Mouse (Mus musculus) MN1 (cell line): ENCODE results near the gene Sez6.

Experiments used
- DNase-seq: peaks from one replicate; pipeline ENCODE4 v3.0.0-alpha.2; 2016; ENCODE audit warnings: low spot score

Gene Sez6

GRCm38 (mm10) chr11:77930751-77931540, at the start of gene Sez6:
Sez6 (plus strand) TSS chr11:77930800.
- peak; percentile 88 for DNase-seq

- DNase-seq, result no peak
Observed at GRCm38 (mm10) chr11:77884524-77885245, 45.9 kb upstream of the Sez6 start.

DNA sequence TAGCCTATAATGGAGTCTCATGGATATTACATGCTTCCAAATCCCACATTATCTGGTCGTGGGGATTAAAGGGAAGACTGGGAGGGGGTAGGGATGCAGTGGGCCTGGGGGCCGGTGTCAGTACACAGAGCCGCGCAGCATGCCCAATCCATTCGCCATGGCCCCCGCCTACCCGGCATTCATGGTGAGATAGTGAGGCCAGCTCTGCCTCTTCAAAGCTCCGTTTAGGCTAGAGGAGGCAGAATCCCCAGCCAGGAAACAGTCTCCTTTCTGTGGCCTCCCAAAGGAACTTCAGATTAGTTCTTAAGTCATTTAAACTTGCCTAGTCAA, 45.4 kb upstream of the Sez6 start:
- DNase-seq, result no peak

DNA sequence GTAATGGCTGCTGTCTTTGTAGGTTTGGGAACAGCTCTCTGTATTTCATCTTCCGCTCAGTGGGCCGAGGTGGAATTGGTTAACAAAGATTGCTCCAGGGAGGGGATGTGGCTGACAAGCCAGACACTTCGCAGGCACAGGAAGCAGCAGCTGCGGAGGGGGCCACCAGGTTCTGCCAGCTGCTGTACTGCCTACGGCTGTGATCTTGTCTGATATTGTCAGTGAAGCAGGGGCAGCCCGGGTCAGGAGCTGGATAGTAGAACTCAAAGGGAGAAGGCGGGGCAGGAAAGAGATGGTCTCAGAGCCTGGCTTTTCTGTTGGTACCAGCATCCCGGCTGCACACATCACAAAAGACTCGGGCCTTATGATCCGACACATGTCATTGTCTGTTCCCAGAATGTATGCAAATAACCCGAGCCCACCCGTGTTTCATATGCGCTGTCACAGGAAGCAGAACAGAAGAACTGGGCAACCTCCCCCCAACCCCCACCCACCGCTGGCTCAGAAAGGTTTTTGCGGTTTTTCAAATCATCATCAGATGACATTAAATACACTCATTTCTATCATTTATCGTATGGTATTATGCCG, 43.1 kb upstream of the Sez6 start:
- DNase-seq, result peak; percentile 80

DNA sequence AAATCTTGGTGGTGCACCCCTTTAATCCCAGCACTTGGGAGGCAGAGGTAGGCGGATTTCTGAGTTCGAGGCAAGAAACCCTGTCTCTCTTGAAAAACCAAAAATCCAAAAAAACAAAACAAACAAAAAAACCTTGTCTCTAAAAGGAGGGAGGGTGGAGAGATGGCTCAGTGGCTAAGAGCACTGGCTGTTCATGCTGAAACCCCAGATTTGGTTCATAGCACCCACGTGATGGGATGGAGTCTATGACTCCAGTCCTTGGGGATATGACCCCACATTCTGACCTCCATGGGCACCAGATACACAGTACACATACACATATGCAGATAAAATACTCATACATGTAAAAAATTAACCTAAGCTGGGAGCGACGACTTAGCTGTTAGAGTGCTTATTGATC, 41.8 kb upstream of the Sez6 start:
- no peak for DNase-seq

- DNase-seq, result no peak
Observed at GRCm38 (mm10) chr11:77889484-77889883, 41.1 kb upstream of the Sez6 start.

- no peak for DNase-seq
Observed at GRCm38 (mm10) chr11:77890648-77891258, 39.8 kb upstream of the Sez6 start.

DNA sequence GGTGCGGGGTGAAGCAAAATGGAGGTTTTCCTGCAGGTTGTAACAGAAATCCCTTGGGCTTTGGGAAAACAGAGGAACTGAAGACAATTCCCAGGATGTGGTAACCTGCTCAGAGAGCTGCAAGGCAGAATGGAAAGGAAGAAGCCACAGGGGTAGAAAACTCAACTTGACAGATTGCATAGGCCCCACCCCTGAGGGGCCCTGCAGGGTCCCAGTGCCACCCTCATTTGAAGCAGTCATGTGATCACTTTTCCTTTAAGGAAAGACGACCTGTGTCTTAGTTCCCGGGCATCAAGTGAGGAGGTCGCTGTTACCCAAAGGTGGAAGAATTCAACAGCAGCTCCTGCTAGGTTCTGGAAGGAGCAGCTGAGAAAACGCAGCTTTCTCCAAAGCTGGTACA, 37.7 kb upstream of the Sez6 start:
- DNase-seq, result no peak

GRCm38 (mm10) chr11:77893283-77893682, 37.3 kb upstream of the Sez6 start:
- no peak for DNase-seq

DNA sequence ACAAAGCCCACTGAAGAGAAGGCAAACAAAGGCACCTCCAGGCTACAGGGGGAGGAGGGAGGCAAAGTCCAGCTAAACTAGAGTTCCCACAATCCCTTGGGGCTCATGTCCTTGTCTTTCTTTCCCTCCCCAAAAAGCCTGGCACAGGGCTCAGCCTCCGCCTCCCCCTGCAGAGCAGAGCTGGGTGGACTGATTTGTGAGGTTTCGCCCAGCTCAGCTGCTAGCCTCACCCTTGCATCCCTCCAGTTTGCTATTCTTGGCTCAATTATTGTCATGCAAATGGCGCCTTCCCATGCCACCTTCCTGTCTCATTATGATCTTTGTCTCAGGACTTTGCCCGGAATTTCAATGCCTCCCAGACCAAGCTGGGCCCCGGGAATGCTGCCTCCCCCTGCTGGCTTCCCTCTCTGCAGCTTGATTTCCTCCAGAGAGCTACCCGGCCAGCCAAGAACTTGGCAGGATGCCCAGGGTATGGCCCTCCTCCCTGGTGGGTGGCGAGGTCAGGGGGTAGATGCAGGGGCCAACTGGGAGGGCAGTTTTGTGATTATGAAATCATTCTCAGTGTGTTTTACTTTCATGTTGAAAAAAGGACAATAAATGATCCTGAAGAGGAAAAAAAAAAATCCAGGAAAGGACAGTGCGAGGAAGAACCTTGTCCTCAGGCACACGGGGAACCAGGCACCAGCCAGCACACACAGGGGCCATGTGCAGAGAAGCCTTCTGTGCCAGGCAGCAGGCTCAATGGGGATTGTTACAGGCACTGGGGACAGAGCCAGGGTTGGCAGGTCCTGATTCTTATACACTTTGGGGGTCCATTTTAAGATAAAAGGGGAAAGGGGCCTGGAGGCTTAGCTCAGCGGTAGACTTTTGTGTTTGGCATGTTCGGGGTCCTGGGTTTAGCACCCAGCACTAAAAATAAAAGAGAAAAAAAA, 36.5 kb upstream of the Sez6 start, which contains the start of gene Pipox:
TSS of gene Pipox (minus strand) at position 310 of the 932 bp plus-strand sequence.
- DNase-seq, result peak; percentile 91

DNA sequence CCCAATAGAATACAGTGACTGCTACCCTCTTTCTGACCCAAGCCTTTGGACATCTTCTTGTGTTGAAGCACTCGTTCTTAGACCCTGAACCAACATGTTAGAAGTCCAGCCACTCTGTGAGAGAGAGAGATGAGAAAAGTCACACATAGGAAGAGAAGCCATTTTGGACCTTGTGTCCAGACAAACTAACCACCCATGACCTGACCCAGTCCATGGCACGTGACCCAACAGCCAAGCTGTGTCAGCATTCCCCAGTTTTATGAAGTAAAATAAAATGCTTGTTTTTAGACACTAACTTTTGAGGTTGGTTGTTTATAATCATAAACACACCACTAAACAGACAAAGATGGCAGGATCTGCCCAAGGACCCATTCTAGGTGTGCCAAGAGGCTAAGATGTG, 35.6 kb upstream of the Sez6 start:
- no peak for DNase-seq

GRCm38 (mm10) chr11:77896011-77896410, 34.6 kb upstream of the Sez6 start:
- DNase-seq, result no peak

DNA sequence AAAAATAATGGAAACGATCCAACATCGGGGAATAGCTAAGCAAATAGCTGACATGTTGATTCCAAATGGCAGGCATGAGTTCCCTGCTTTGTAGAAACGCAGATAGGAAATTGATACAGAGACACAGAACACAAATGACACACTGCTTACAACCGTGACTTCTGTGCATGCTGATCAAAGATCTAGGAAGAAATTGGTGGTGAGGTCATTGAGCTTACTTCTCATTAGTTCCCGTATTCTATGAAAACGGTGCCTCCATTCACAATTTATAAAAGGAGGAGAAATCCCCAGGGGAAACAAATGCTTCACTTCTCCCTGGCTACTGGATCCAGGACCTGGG, 34.1 kb upstream of the Sez6 start:
- peak; percentile 31 for DNase-seq

GRCm38 (mm10) chr11:77896820-77897805, 33.5 kb upstream of the Sez6 start:
- DNase-seq, result peak; percentile 37

- DNase-seq, result no peak
Observed at GRCm38 (mm10) chr11:77900187-77900586, 30.4 kb upstream of the Sez6 start.

GRCm38 (mm10) chr11:77900696-77901095, 29.9 kb upstream of the Sez6 start:
- DNase-seq, result no peak

DNA sequence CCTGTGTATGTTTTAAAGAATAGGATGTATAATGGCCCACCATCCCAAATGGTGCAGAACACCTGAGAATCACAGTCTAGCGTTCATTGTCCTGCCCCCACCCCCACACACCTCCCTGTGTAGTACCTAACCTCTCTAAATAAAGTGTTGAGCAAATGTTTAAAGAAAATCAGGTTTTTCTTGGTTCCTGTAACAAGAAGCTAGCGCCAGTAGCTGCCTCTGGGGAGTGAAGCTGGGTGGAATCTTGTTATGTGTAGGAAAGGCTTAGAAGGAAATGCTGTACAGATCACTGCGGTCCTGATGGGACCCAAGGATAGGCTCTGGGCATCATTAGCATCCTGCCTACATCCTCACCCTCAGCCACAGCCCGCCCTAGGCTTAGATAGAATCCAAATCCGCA, 29.2 kb upstream of the Sez6 start:
- no peak for DNase-seq

DNA sequence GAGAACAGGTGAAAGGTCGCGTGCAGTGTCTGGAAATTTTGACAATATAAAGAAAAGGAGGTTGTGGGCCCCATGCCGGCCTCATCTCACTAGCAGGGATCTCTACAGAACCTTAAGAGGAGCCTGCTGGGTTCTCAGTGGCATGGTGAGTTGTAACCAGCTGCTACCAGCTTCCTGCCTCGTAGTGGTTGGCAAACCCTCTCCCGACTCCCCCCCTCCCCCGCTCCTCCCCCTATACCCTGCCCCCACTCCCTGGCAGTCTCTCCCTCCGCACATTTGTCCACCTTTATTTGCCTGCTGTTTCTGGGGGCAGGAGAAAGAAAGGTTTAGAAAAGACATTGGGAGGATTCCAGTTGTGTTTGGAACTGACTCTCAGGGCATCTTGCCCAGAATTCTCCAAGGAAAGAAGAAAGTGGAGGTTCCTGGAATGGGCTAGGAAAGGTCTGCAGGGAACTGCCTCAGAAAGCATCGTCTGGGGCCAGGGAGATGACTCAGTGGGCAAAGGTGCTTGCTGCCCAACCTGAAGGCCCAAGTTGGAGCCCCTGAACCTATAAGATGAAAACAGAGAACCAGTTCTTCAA, 28.7 kb upstream of the Sez6 start:
- peak; percentile 30 for DNase-seq

GRCm38 (mm10) chr11:77903761-77904160, 26.8 kb upstream of the Sez6 start:
- DNase-seq, result peak; percentile 58

DNA sequence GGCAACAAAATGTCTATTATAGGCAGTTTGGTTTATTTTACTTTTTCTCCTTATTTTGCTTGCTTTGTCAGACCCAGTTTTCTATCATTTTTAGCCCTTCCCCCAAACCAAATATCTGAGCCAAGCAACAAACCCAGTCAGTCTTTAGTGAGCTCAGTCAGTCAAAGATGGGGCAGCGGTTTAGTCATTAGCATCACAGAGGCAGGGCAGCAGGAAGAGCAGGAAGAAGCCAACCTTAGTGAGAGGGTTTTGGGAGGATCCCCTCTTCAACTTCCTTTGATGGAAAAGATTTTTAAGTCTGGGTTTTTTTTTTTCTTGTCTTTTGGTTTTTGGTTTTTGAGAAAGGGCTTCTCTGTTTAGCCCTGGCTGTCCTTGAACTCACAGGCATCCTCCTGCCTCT, 25.9 kb upstream of the Sez6 start:
- DNase-seq, result no peak
